Mouse (Mus musculus): ENCODE results near the gene Crybg1. TPM values are rescaled to one million over a fixed set of nuclear protein-coding genes. Genes with fewer than 3 reads are reported as not detected.

The Crybg1 gene
- polyA plus RNA-seq, 1 experiment, result 7.0 TPM

- DNase-seq, result no peak
- WGBS, result 87% methylated on average over 4 of the region's 4 CpGs
- no peak for TF ChIP-seq CTCF (IDR thresholded peaks at IDR 0.05; ENCODE audit: insufficient read depth, low read length)
- TF ChIP-seq POLR2A (IDR thresholded peaks at IDR 0.05; ENCODE audit: borderline replicate concordance, extremely low read depth, low read depth, low read length), result no peak
- H3K4me1 ChIP-seq (ENCODE audit: control insufficient read depth, insufficient read depth, low read length), result no peaks in the 10 kb centered on the region
- no peak overlapping the region for H3K4me3 ChIP-seq (replicated peaks; ENCODE audit: extremely low read depth, low read depth, low read length)
Observed at GRCm38 (mm10) chr10:44062981-44063380, 85.7 kb downstream of the Crybg1 start.

- no peaks in the 10 kb centered on the region for H3K4me1 ChIP-seq (ENCODE audit: control insufficient read depth, insufficient read depth, low read length)
- 83% methylated on average over 6 of the region's 6 CpGs for WGBS
- H3K4me3 ChIP-seq (replicated peaks; ENCODE audit: extremely low read depth, low read depth, low read length), result no peak overlapping the region
- TF ChIP-seq CTCF (IDR thresholded peaks at IDR 0.05; ENCODE audit: insufficient read depth, low read length) (no peak), POLR2A (IDR thresholded peaks at IDR 0.05; ENCODE audit: borderline replicate concordance, extremely low read depth, low read depth, low read length) (no peak)
- DNase-seq, result no peak
Observed at GRCm38 (mm10) chr10:44050913-44051312, 97.7 kb downstream of the Crybg1 start.

- WGBS, result 69% methylated on average over 4 of the region's 4 CpGs
- Histone ChIP-seq H3K4me3 (replicated peaks; ENCODE audit: extremely low read depth, low read depth, low read length) (no peak overlapping the region), H3K4me1 (ENCODE audit: control insufficient read depth, insufficient read depth, low read length) (no peaks in the 10 kb centered on the region)
- no peak for TF ChIP-seq POLR2A (IDR thresholded peaks at IDR 0.05; ENCODE audit: borderline replicate concordance, extremely low read depth, low read depth, low read length)
- TF ChIP-seq CTCF (IDR thresholded peaks at IDR 0.05; ENCODE audit: insufficient read depth, low read length), result peak; percentile 25; the same call in 1 of the 2 replicates
- DNase-seq, result no peak
Observed at GRCm38 (mm10) chr10:44044727-44045126, 103.9 kb downstream of the Crybg1 start.

GRCm38 (mm10) chr10:44043630-44044029, 105.0 kb downstream of the Crybg1 start:
- Histone ChIP-seq H3K4me1 (ENCODE audit: control insufficient read depth, insufficient read depth, low read length) (no peaks in the 10 kb centered on the region), H3K4me3 (replicated peaks; ENCODE audit: extremely low read depth, low read depth, low read length) (no peak overlapping the region)
- TF ChIP-seq CTCF (IDR thresholded peaks at IDR 0.05; ENCODE audit: insufficient read depth, low read length), result no peak
- no peak for TF ChIP-seq POLR2A (IDR thresholded peaks at IDR 0.05; ENCODE audit: borderline replicate concordance, extremely low read depth, low read depth, low read length)
- DNase-seq, result no peak
- 58% methylated on average over 7 of the region's 7 CpGs for WGBS

GRCm38 (mm10) chr10:44039185-44039584, 109.5 kb downstream of the Crybg1 start:
- DNase-seq, result no peak
- WGBS, result 85% methylated on average over 2 of the region's 2 CpGs
- TF ChIP-seq POLR2A (IDR thresholded peaks at IDR 0.05; ENCODE audit: borderline replicate concordance, extremely low read depth, low read depth, low read length) (no peak), CTCF (IDR thresholded peaks at IDR 0.05; ENCODE audit: insufficient read depth, low read length) (no peak)
- H3K4me3 ChIP-seq (replicated peaks; ENCODE audit: extremely low read depth, low read depth, low read length), result no peak overlapping the region
- no peaks in the 10 kb centered on the region for H3K4me1 ChIP-seq (ENCODE audit: control insufficient read depth, insufficient read depth, low read length)

- WGBS, result 21% methylated on average over 11 of the region's 11 CpGs
- no peak overlapping the region for H3K4me3 ChIP-seq (replicated peaks; ENCODE audit: extremely low read depth, low read depth, low read length)
- DNase-seq, result no peak
- TF ChIP-seq POLR2A (IDR thresholded peaks at IDR 0.05; ENCODE audit: borderline replicate concordance, extremely low read depth, low read depth, low read length) (no peak), CTCF (IDR thresholded peaks at IDR 0.05; ENCODE audit: insufficient read depth, low read length) (no peak)
- H3K4me1 ChIP-seq (ENCODE audit: control insufficient read depth, insufficient read depth, low read length), result no peaks in the 10 kb centered on the region
Observed at GRCm38 (mm10) chr10:44037918-44038544, 110.6 kb downstream of the Crybg1 start.

- WGBS, result 58% methylated on average over 3 of the region's 3 CpGs
- no peak overlapping the region for H3K4me3 ChIP-seq (replicated peaks; ENCODE audit: extremely low read depth, low read depth, low read length)
- TF ChIP-seq CTCF (IDR thresholded peaks at IDR 0.05; ENCODE audit: insufficient read depth, low read length) (no peak), POLR2A (IDR thresholded peaks at IDR 0.05; ENCODE audit: borderline replicate concordance, extremely low read depth, low read depth, low read length) (no peak)
Observed at GRCm38 (mm10) chr10:44029566-44029965, 119.1 kb downstream of the Crybg1 start.

GRCm38 (mm10) chr10:44027226-44027625, 121.4 kb downstream of the Crybg1 start:
- WGBS, result 23% methylated on average over 1 of the region's 1 CpGs
- TF ChIP-seq CTCF (IDR thresholded peaks at IDR 0.05; ENCODE audit: insufficient read depth, low read length) (no peak), POLR2A (IDR thresholded peaks at IDR 0.05; ENCODE audit: borderline replicate concordance, extremely low read depth, low read depth, low read length) (no peak)
- H3K4me1 ChIP-seq (ENCODE audit: control insufficient read depth, insufficient read depth, low read length), result no peaks in the 10 kb centered on the region
- no peak overlapping the region for H3K4me3 ChIP-seq (replicated peaks; ENCODE audit: extremely low read depth, low read depth, low read length)
- DNase-seq, result no peak

More at GRCm38 (mm10) chr10:44029566-44029965, 119.1 kb downstream of the Crybg1 start:
- DNase-seq, result no peak
- no peaks in the 10 kb centered on the region for H3K4me1 ChIP-seq (ENCODE audit: control insufficient read depth, insufficient read depth, low read length)

- Histone ChIP-seq H3K4me3 (replicated peaks; ENCODE audit: extremely low read depth, low read depth, low read length) (no peak overlapping the region), H3K4me1 (ENCODE audit: control insufficient read depth, insufficient read depth, low read length) (no peaks in the 10 kb centered on the region)
- TF ChIP-seq CTCF (IDR thresholded peaks at IDR 0.05; ENCODE audit: insufficient read depth, low read length), result no peak
- TF ChIP-seq POLR2A (IDR thresholded peaks at IDR 0.05; ENCODE audit: borderline replicate concordance, extremely low read depth, low read depth, low read length), result no peak
- no peak for DNase-seq
- WGBS, result 84% methylated on average over 1 of the region's 1 CpGs
Observed at GRCm38 (mm10) chr10:44026105-44026504, 122.5 kb downstream of the Crybg1 start.

GRCm38 (mm10) chr10:44024705-44025104, 123.9 kb downstream of the Crybg1 start:
- H3K4me1 ChIP-seq (ENCODE audit: control insufficient read depth, insufficient read depth, low read length), result no peaks in the 10 kb centered on the region
- TF ChIP-seq CTCF (IDR thresholded peaks at IDR 0.05; ENCODE audit: insufficient read depth, low read length), result no peak
- no peak for TF ChIP-seq POLR2A (IDR thresholded peaks at IDR 0.05; ENCODE audit: borderline replicate concordance, extremely low read depth, low read depth, low read length)
- DNase-seq, result no peak
- WGBS, result 50% methylated on average over 10 of the region's 10 CpGs
- H3K4me3 ChIP-seq (replicated peaks; ENCODE audit: extremely low read depth, low read depth, low read length), result no peak overlapping the region
